Mouse (Mus musculus) liver, postnatal 0 days (tissue): ENCODE results near the gene Gm49373. TPM values are rescaled to one million over a fixed set of nuclear protein-coding genes. Genes with fewer than 3 reads are reported as not detected.

Experiments
- ATAC-seq: fragments of 200-750 bp; cut with Nextera tagmentation; 2 replicates; pipeline ENCODE4 v1.8.0; 2017; ENCODE audit warnings: mild to moderate bottlenecking, moderate library complexity
- DNase-seq: peaks from one replicate; pipeline ENCODE4 v3.0.0-alpha.2; 2016
- H3K27ac ChIP-seq: fragments of 300-500 bp; sonication (generic); 2 replicates; pipeline ENCODE4 v1.5.1; 2014; ENCODE audit warnings: antibody characterized with exemption, moderate library complexity, mild to moderate bottlenecking, low read depth
- H3K27me3 ChIP-seq: fragments of 300-500 bp; sonication (generic); 2 replicates; pipeline ENCODE4 v1.6.1; 2014; ENCODE audit warnings: low read length, control low read depth, mixed read lengths; ENCODE audit not compliant: insufficient read depth
- H3K36me3 ChIP-seq: fragments of 300-500 bp; sonication (generic); replicated peaks from 2 replicates; pipeline ENCODE4 v1.6.1; 2014; ENCODE audit warnings: mild to moderate bottlenecking, control low read depth, low read length, moderate library complexity, mixed read lengths; ENCODE audit not compliant: insufficient read depth
- H3K4me1 ChIP-seq: fragments of 300-500 bp; sonication (generic); 2 replicates; pipeline ENCODE4 v1.6.1; 2014; ENCODE audit warnings: antibody characterized with exemption, mild to moderate bottlenecking, control low read depth; ENCODE audit not compliant: insufficient read depth
- H3K4me2 ChIP-seq: fragments of 300-500 bp; sonication (generic); 2 replicates; pipeline ENCODE4 v1.6.1; 2014; ENCODE audit warnings: low read depth, mild to moderate bottlenecking, low read length, moderate library complexity, mixed read lengths
- H3K4me3 ChIP-seq: fragments of 300-500 bp; sonication (generic); 2 replicates; pipeline ENCODE4 v1.5.1; 2014; ENCODE audit warnings: low read depth, low read length
- H3K9ac ChIP-seq: fragments of 300-500 bp; sonication (generic); replicated peaks from 2 replicates; pipeline ENCODE4 v1.6.1; 2014; ENCODE audit warnings: mild to moderate bottlenecking, moderate library complexity
- H3K9me3 ChIP-seq: fragments of 300-500 bp; sonication (generic); 2 replicates; pipeline ENCODE4 v1.6.1; 2016; ENCODE audit warnings: mild to moderate bottlenecking, control low read depth, low read length, mixed read lengths
- CTCF ChIP-seq: sonication (generic); IDR thresholded peaks from 2 replicates; pipeline ENCODE4 v1.5.1; 2016; ENCODE audit warnings: antibody characterized with exemption, low read depth
- EP300 ChIP-seq: IDR thresholded peaks from 2 replicates; pipeline ENCODE4 v1.6.1; 2016; ENCODE audit warnings: antibody characterized with exemption, low read depth, mild to moderate bottlenecking
- WGBS: fragments of 180-500 bp; shearing (Covaris S2); extraction: QIAGEN DNeasy Blood & Tissue Kit; methylation state at CpG from one replicate; pipeline ENCODE4 v1.1.7; 2014; ENCODE audit not compliant: insufficient replicate concordance; 5-methylcytosine and 5-hydroxymethylcytosine counted together
- polyA plus RNA-seq: library from polyadenylated mRNA; unstranded; fragments of >200 nt; fragmentation: Nextera tagmentation; extraction: Ambion mirVana; gene quantifications from 2 replicates; pipeline ENCODE4 v1.2.1, GENCODE M21; 2015

Gene Gm49373
- polyA plus RNA-seq, 1 experiment from 2014 or later, result 0.06 TPM

GRCm38 (mm10) chr9:21095958-21096357 is 23.1 kb upstream of the Gm49373 start:
- ATAC-seq, result no peak
- Histone ChIP-seq H3K4me3 (no peak overlapping the region), H3K9ac (no peak overlapping the region), H3K27ac (no peak overlapping the region), H3K4me1 (peaks cover 14% of the 10 kb centered on the region), H3K36me3 (no peaks in the 10 kb centered on the region), H3K27me3 (no peaks in the 10 kb centered on the region), H3K4me2 (no peak overlapping the region), H3K9me3 (no peaks in the 10 kb centered on the region)
- 86% methylated on average over 4 of the region's 4 CpGs for WGBS
- TF ChIP-seq CTCF (no peak), EP300 (no peak)
- DNase-seq, result no peak

GRCm38 (mm10) chr9:21093423-21093822 is 20.5 kb upstream of the Gm49373 start:
- Histone ChIP-seq H3K27ac (no peak overlapping the region), H3K36me3 (peaks cover 20% of the 10 kb centered on the region), H3K4me1 (peaks cover 16% of the 10 kb centered on the region), H3K27me3 (no peaks in the 10 kb centered on the region), H3K4me3 (no peak overlapping the region), H3K9ac (no peak overlapping the region), H3K4me2 (no peak overlapping the region), H3K9me3 (no peaks in the 10 kb centered on the region)
- 90% methylated on average over 9 of the region's 9 CpGs for WGBS
- DNase-seq, result no peak
- TF ChIP-seq EP300, result no peak
- no peak for TF ChIP-seq CTCF
- no peak for ATAC-seq

GRCm38 (mm10) chr9:21091707-21092320 is 18.9 kb upstream of the Gm49373 start, which contains the start of the genes Gm38431 and Raver1:
Gm38431 (minus strand) TSS chr9:21091997.
Raver1 (minus strand) TSS chr9:21092008.
- H3K9ac ChIP-seq, result peak within 1 kb of the TSS; percentile 80
- ATAC-seq, result peak; percentile 99
- TF ChIP-seq CTCF (no peak), EP300 (no peak; the same call in 1 of the 2 replicates)
- no peaks in the 10 kb centered on the region for H3K27me3 ChIP-seq
- peak within 1 kb of the TSS; percentile 75 for H3K4me3 ChIP-seq
- no peaks in the 10 kb centered on the region for H3K9me3 ChIP-seq
- H3K4me2 ChIP-seq, result peak within 1 kb of the TSS; percentile 92
- H3K4me1 ChIP-seq, result peaks cover 16% of the 10 kb centered on the region
- peak within 1 kb of the TSS; percentile 91 for H3K27ac ChIP-seq
- WGBS, result under 1% methylated on average over 54 of the region's 54 CpGs
- H3K36me3 ChIP-seq, result peaks cover 33% of the 10 kb centered on the region
- DNase-seq, result peak; percentile 99

- Histone ChIP-seq H3K9me3 (no peaks in the 10 kb centered on the region), H3K4me3 (peak overlapping the region; percentile 75), H3K36me3 (peaks cover 39% of the 10 kb centered on the region), H3K27ac (peak overlapping the region; percentile 91), H3K4me1 (peaks cover 16% of the 10 kb centered on the region), H3K9ac (peak overlapping the region; percentile 80), H3K27me3 (no peaks in the 10 kb centered on the region), H3K4me2 (peak overlapping the region; percentile 92)
- ATAC-seq, result peak; percentile 8; the same call in 1 of the 2 replicates
- TF ChIP-seq EP300 (0 out of 2 replicates have a peak, but pooled peaks have one; percentile 10), CTCF (no peak)
- peak; percentile 40 for DNase-seq
- 2% methylated on average over 24 of the region's 24 CpGs for WGBS
Observed at GRCm38 (mm10) chr9:21090972-21091706, 18.2 kb upstream of the Gm49373 start.

- 79% methylated on average over 1 of the region's 1 CpGs for WGBS
- H3K36me3 ChIP-seq, result peaks cover 45% of the 10 kb centered on the region
- no peak overlapping the region for H3K27ac ChIP-seq
- no peaks in the 10 kb centered on the region for H3K27me3 ChIP-seq
- H3K4me2 ChIP-seq, result peak overlapping the region; percentile 92
- H3K4me3 ChIP-seq, result peak overlapping the region; percentile 75
- H3K4me1 ChIP-seq, result peaks cover 16% of the 10 kb centered on the region
- H3K9me3 ChIP-seq, result no peaks in the 10 kb centered on the region
- TF ChIP-seq CTCF (no peak), EP300 (no peak)
- peak overlapping the region; percentile 80 for H3K9ac ChIP-seq
- ATAC-seq (no peak), DNase-seq (no peak)
Observed at GRCm38 (mm10) chr9:21090537-21090936, 17.6 kb upstream of the Gm49373 start.

GRCm38 (mm10) chr9:21083324-21083723 is 10.4 kb upstream of the Gm49373 start:
- Histone ChIP-seq H3K9ac (no peak overlapping the region), H3K4me1 (peaks cover 8% of the 10 kb centered on the region), H3K4me2 (no peak overlapping the region), H3K36me3 (peaks cover 89% of the 10 kb centered on the region), H3K4me3 (no peak overlapping the region), H3K9me3 (no peaks in the 10 kb centered on the region), H3K27ac (no peak overlapping the region), H3K27me3 (no peaks in the 10 kb centered on the region)
- 0 out of 2 replicates have a peak, but pooled peaks have one; percentile 56 for TF ChIP-seq EP300
- no peak for TF ChIP-seq CTCF
- ATAC-seq (peak; percentile 78), DNase-seq (no peak)
- WGBS, result 42% methylated on average over 3 of the region's 3 CpGs
